Mouse (Mus musculus) 3134 (cell line): Measurements from ENCODE around the gene Jarid2.
A peak's percentile ranks its signal among the peaks of the same experiment; 100 is the strongest.

ENCODE experiments used
- DNase-seq: peaks from one replicate; pipeline ENCODE4 v3.0.0-alpha.2; 2011; ENCODE audit warnings: low spot score; ENCODE audit not compliant: insufficient read length; ENCODE audit errors: extremely low read depth

Gene Jarid2

DNA sequence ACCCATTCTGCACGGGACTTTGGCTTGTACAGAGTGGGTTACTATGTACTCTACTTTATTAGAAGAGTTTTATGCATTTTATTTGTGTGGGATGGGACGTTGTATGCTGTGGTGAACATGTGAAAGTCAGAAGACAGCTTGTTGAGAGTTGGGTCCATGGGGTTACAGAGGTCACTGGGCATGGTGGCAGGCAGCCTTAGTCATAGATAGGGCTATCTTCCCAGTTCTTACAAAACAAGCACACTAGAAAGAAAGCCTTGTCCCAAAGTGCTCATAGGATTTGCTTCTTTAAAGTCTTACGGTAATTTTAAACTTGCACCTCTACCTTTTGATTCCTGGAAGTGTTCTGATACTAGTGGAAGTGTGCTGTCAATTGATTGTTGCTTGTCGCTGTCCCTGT is 103.6 kb downstream of the Jarid2 start:
- DNase-seq, result no peak

- DNase-seq, result no peak
These were observed 104.1 kb downstream of the Jarid2 start for GRCm38 (mm10) chr13:44833353-44833752.

- DNase-seq, result no peak
These were observed 108.2 kb downstream of the Jarid2 start for GRCm38 (mm10) chr13:44837445-44837844.

GRCm38 (mm10) chr13:44839866-44840835 is 110.9 kb downstream of the Jarid2 start:
- peak; percentile 46 for DNase-seq

DNA sequence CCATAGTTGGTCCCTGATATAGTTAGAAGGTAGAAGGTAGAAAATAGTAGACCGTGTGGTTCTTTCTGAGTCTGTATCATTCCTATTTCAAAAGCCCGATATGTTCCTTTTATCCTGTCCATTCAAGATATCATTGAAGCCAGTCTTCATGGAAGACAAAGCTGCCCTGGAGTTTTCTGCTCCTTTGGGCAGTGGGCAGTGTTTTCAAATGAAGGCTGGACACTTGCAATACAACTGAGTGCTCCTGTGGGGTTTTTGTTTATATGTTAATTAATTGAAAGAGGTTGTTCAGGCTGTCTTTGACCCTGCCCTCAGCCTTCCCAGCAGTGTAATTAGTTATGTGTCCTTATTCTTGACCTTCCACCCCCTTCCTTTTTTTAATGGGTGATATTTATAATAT is 122.2 kb downstream of the Jarid2 start:
- no peak for DNase-seq

DNA sequence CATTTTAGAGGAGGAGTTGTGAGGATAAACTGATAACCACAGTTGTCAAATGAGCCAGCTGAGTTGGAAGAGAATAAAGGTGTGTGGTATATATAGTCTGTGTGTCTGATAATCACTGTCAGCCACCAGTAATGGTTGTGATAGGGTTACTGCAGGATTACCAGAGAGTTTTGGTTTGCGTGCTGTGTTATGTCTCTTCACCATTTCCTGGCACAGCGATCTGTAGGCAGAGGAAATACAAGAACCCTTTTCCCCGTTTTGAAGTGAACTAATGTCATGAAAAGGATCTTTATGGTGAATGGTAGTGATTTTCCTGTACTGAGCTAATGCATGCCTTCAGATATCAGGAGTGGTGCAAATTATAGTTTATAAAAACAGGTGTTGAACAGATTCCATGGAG is 122.8 kb downstream of the Jarid2 start:
- no peak for DNase-seq

GRCm38 (mm10) chr13:44865566-44865965 is 136.3 kb downstream of the Jarid2 start:
- DNase-seq, result no peak

DNA sequence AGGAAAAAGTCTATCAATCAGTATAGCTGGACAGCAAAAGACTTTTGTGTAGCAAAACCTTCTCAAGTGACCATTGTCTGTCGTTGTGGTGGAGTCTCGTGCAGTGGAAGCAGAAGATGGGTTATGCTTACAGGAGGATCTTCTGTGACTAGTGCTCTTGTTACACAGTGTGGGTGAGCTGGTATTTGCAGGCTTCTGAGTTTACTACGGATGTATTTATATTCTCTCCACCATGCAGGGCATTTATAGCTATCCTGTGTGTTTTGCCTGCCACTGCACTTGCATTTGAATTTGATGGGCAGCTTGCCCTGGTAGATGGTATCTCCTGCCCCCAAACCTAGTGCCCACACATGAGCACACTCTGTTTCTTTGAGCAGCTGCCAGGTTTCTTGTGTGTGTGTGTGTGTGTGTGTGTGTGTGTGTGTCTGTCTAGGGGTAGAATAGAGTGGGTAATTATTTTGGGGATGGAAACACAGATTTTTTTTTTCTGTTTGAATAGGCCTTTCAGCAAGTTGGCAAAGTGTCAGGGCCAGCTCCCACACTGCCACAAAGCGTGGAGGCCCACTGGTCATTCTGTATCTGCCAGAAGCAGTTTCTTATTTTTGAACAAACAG is 138.9 kb downstream of the Jarid2 start:
- no peak for DNase-seq

- DNase-seq, result peak; percentile 96
These were observed 140.3 kb downstream of the Jarid2 start for GRCm38 (mm10) chr13:44869418-44870119.

- DNase-seq, result no peak
These were observed 147.5 kb downstream of the Jarid2 start for GRCm38 (mm10) chr13:44876799-44877198.

GRCm38 (mm10) chr13:44881001-44881400 is 151.7 kb downstream of the Jarid2 start:
- DNase-seq, result no peak

DNA sequence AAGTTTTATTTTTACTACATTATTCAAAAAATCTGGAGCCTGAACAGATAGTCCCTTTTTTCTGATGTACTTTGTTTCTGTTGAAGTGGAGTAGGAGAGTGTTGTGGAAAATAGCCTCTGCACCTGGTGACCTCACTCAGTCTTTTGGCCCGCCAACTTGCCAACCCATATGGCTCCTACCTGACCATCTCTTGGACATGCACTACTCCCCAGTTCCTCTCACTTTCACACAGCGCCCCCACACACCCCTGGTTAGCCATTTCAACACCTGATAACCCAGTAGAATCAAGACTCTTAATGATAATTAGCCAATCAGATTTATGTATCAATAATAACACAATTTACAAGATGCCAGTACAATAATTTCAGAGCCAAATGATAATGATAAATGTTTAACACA is 156.9 kb downstream of the Jarid2 start:
- DNase-seq, result no peak

DNA sequence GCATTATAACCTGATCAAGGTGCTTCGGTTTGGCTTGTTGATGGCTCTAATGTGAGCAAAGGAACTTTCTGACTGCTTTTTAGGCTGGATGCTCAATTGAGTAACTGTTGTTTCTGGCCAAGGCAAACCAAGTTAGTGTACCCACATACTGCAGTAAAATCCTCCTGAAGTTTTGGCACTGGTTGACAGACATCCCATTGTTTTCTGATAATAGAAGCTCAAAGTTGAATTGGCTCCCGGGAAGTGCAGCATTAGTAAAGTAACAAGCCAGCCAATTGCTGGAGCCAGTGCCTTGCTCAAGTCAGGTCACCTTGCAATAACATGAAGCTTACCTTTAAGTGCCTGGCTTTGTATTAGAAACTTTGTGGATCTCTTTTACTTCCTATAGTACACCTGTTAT is 161.3 kb downstream of the Jarid2 start:
- no peak for DNase-seq

GRCm38 (mm10) chr13:44891813-44892730 is 162.8 kb downstream of the Jarid2 start:
- DNase-seq, result no peak

DNA sequence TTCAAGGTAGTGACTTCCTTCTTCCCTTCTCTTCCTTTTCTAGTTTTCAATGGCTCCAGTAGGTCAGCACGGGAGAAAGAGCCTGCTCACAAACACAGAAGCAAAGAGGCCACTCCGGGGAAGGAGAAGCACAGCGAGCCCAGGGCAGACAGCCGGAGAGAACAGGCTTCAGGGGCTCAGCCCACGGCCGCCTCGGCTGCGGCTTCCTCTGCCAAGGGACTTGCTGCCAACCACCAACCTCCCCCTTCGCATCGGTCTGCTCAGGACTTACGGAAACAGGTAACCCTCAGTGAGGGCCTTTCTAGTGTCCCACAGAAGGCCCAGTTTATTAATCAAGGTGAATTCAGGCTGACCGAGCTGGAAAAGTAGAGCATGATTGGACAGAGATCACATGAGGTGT is 166.9 kb downstream of the Jarid2 start:
- DNase-seq, result no peak

DNA sequence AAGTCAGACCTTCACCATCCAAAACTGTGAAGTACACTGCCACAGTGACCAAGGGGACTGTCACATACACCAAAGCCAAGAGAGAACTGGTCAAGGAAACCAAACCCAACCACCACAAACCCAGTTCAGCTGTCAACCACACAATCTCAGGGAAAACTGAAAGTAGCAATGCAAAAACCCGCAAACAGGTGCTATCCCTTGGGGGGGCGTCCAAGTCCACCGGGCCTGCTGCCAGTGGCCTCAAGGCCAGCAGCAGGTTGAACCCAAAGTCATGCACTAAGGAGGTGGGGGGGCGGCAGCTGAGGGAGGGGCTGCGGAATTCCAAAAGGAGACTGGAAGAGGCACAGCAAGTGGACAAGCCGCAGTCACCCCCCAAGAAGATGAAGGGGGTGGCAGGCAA is 173.0 kb downstream of the Jarid2 start:
- no peak for DNase-seq

DNA sequence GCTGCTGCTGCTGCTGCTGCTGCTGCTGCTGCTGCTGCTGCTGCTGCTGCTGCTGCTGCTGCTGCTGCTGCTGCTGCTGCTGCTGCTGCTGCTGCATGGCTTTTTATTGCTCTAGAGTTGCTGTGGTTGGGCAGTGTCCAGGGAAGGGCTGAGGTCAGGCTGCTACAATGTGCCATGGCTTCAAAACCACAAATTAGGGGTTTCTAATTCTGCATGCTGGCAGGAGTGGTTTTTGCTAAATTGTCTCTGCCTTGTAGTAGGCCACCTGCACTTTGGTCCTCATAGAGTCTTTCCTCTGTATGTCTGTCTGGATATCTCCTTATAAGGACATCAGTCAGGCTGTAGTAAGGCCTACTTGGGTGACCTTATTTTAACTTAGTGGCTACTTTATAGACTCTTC is 174.1 kb downstream of the Jarid2 start:
- no peak for DNase-seq

- DNase-seq, result no peak
These were observed 175.0 kb downstream of the Jarid2 start for GRCm38 (mm10) chr13:44904271-44904670.

DNA sequence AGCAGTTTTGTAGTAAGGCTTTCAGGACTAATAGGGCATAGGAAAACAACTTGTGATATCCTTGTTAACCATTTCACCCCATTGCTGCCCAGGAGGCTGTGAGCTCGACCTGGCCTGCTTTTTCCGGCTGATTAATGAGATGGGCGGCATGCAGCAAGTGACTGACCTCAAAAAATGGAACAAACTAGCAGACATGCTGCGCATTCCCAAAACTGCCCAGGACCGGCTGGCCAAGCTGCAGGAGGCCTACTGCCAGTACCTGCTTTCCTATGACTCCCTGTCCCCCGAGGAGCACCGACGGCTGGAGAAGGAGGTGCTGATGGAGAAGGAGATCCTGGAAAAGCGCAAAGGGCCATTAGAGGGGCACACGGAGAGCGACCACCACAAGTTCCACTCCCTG is 176.9 kb downstream of the Jarid2 start:
- DNase-seq, result no peak

DNA sequence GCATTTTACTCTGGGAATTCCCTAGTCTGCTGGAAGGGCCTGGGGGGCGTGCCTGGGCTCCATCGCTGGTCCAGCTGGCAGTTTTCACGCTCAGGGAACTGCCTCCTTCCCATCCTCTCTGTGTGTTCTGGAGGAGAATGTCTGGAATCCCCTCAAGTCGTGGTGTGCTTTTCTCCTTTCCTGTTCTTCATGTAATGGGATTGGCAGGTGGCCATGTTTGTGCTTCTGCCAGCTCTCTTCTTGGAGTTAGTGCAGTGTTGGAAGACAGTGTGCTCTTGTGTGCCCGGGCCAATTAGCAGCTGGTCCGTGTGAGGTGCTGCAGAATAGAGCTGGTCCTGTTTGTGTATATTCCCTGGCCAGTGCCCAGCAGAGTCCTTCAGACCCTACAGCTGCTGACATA is 178.4 kb downstream of the Jarid2 start:
- DNase-seq, result peak; percentile 59
